Mouse (Mus musculus): ENCODE measurements around the gene Sec62. TPM values are rescaled to one million over a fixed set of nuclear protein-coding genes. Genes with fewer than 3 reads are reported as not detected.

The Sec62 gene
- 96.5 and 100 TPM in 2 replicates for polyA plus RNA-seq (2015; fragmentation: Nextera tagmentation; extraction: Ambion mirVana)

DNA sequence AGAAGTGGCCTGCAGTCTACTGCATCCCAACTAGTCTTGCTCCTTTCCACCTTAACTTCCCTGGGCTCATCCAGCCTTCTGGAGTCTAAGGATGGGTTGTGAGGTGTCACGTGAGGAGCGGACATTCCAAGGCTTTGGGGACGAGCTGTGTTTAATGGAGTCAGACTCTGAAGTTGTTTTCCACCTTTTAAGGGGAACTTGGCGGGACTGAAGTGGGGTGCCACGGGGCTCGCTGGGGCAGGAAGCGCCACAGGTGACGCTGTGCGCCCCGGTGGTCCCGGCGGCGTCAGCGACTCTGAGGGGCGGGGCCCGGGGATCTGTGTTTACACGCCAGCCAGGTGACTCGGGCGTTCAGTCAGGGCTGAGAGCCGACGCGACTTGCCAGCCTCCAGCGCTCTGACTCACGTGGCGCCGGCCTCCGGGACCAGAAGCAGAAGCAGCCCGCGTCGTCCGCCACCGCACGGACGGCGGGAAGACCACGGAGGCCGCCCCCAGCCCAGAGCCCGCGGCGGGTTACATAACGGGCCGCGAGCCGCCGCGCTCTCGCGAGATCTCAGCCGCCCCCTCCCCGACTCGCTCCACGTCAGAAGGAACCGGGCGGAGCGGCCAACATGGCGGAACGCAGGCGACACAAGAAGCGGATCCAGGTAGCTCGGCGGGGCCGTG lies at the start of gene Sec62:
Gene Sec62 (plus strand): TSS at position 139 of the 666 bp plus-strand sequence.

DNA sequence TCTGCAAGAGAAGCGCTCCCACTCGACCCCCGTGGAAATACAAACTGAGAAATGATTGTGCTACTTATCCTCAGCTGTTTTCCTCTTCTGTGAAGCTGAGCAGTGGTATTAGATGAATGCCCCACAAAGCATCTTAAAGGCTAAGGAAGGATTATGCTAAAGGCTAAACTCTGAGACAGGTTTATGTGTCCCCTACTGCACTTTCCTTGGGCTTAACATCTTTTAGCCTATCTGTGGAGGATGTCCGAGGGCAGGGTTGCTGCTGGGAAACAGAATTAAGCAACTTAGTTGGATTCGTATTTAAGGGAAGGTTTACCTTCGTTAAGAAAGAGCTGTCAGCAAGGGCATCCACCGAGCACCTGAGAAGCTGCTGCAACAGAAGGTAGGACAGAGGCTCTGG lies 46.7 kb upstream of the Sec62 start, which contains the start of gene Samd7:
Gene Samd7 (plus strand): TSS at position 288 of the 400 bp plus-strand sequence.

DNA sequence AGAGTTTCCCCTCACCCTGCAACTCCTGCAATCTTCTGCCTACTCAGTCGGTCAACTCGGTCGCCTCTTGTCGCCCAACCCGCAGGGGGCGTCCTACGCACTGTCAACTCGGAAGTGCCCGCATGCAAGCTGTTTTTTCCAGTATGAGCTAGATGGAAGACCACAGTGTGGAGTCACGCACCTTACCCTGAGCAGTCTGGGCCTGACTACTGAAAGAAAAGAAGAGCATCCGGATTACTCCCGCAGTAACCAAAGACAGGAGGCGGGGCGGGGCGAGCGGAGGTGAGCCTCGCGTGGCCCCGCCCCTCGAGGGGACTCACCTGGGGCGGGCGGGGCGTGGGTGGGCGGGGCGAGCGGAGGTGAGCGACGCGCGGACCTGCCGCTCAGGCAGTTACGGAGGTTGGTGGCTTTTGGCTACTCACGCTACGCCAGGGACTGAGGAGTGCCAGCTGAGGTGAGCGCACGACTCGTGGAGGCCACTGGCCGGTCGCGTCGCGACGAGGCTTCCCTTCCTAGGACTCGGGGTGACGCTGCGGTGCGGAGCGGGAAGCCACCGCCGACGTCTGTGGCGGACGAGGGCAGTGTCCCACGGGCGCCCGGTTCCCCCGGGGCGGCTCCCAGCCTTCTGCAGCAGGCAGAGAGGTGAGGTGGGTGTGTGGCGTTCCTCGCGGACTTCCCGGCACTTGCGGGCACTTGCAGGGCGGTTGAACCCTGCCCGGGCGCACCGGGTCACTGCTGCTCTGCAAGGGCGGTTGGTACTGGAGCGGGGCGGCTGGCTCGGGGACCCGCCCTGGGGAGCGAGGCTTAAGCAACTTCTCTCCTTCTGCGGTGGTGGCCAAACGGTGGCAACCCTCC lies 63.2 kb downstream of the Sec62 start, which contains the start of gene Gpr160:
Gene Gpr160 (plus strand): TSS at position 347 of the 855 bp plus-strand sequence.

Other genes starting within 250 kb of the Sec62 start
- 2.2 and 2.4 TPM in 2 replicates for gene Mecom, start 244.9 kb upstream of the Sec62 start, polyA plus RNA-seq (2015; fragmentation: Nextera tagmentation; extraction: Ambion mirVana)
- gene Actrt3, start 192.9 kb upstream of the Sec62 start, polyA plus RNA-seq (2015; fragmentation: Nextera tagmentation; extraction: Ambion mirVana), result not detected in 2 replicates
- gene Mynn, start 190.8 kb upstream of the Sec62 start, polyA plus RNA-seq (2015; fragmentation: Nextera tagmentation; extraction: Ambion mirVana), result 14.1 and 14.5 TPM in 2 replicates
- not detected in 2 replicates for gene Lrriq4, start 148.4 kb upstream of the Sec62 start, polyA plus RNA-seq (2015; fragmentation: Nextera tagmentation; extraction: Ambion mirVana)
- gene Lrrc34, start 145.0 kb upstream of the Sec62 start, polyA plus RNA-seq (2015; fragmentation: Nextera tagmentation; extraction: Ambion mirVana), result 0.20 and 0.33 TPM in 2 replicates
- gene Lrrc31, start 93.0 kb upstream of the Sec62 start, polyA plus RNA-seq (2015; fragmentation: Nextera tagmentation; extraction: Ambion mirVana), result not detected in 2 replicates
- 0.04 and 0.07 TPM in 2 replicates for gene Samd7, start 46.6 kb upstream of the Sec62 start, polyA plus RNA-seq (2015; fragmentation: Nextera tagmentation; extraction: Ambion mirVana)
- 6.2 and 11.1 TPM in 2 replicates for gene Gpr160, start 63.1 kb downstream of the Sec62 start, polyA plus RNA-seq (2015; fragmentation: Nextera tagmentation; extraction: Ambion mirVana)
- 3.7 and 3.9 TPM in 2 replicates for gene Phc3, start 176.5 kb downstream of the Sec62 start, polyA plus RNA-seq (2015; fragmentation: Nextera tagmentation; extraction: Ambion mirVana)
- 5.5 and 6.5 TPM in 2 replicates for gene Prkci, start 202.9 kb downstream of the Sec62 start, polyA plus RNA-seq (2015; fragmentation: Nextera tagmentation; extraction: Ambion mirVana)